Mouse (Mus musculus) kidney, postnatal 36 days (tissue): ENCODE measurements around the gene Vmn1r79.
"Not testable (repeated sequence)": the region's sequence is repeated elsewhere in the genome, so short reads cannot be mapped to it uniquely, and the experiment has no call there.

Source experiments
- DNase-seq, 2 experiments: peaks; one replicate each; pipeline ENCODE4 v3.0.0; 2021 to 2022; ENCODE audit warnings: mixed read lengths in 2 of 2

The Vmn1r79 gene

GRCm38 (mm10) chr7:12170979-12171378 lies at the start of gene Vmn1r79:
TSS of gene Vmn1r79 (plus strand) at chr7:12171279.
- DNase-seq, result not testable (repeated sequence)

GRCm38 (mm10) chr7:12149957-12150356 lies 21.1 kb upstream of the Vmn1r79 start, which contains the start of gene Vmn1r78:
TSS of gene Vmn1r78 (plus strand) at chr7:12150257.
- DNase-seq, result no peak

GRCm38 (mm10) chr7:12156463-12156862 lies 14.6 kb upstream of the Vmn1r79 start:
- not testable (repeated sequence) for DNase-seq

- not testable (repeated sequence) for DNase-seq
These were observed 1.8 kb downstream of the Vmn1r79 start for GRCm38 (mm10) chr7:12172926-12173325.

- peak in 1 of 2 experiments; percentile 1 for DNase-seq
These were observed 17.9 kb downstream of the Vmn1r79 start, which contains the start of gene Vmn1r80 for GRCm38 (mm10) chr7:12188986-12189385. TSS of gene Vmn1r80 (plus strand) at chr7:12189286.

- DNase-seq, result no peak
These were observed 33.1 kb downstream of the Vmn1r79 start for GRCm38 (mm10) chr7:12204141-12204540.
